Mouse (Mus musculus): Measurements from ENCODE around the gene Hist1h2be. TPM values are rescaled to one million over a fixed set of nuclear protein-coding genes. Genes with fewer than 3 reads are reported as not detected.
A peak's percentile ranks its signal among the peaks of the same experiment; 100 is the strongest.
"Not testable (repeated sequence)": the region's sequence is repeated elsewhere in the genome, so short reads cannot be mapped to it uniquely, and the experiment has no call there.

The Hist1h2be gene
- total RNA-seq, 2 experiments from 2014 or later, result 18.8 to 19.8 TPM

GRCm38 (mm10) chr13:23554925-23555838, 65.7 kb downstream of the Hist1h2be start:
- peak; percentile 86 for DNase-seq
- intact Hi-C loops (cut with DNase I), result no loop called here

- DNase-seq, result peak in 1 of 2 experiments; percentile 41
- intact Hi-C loops (cut with DNase I), result no loop called here
Observed at GRCm38 (mm10) chr13:23554393-23554792, 66.5 kb downstream of the Hist1h2be start.

- intact Hi-C loops (cut with DNase I), result no loop called here
- DNase-seq, result no peak
Observed at GRCm38 (mm10) chr13:23552962-23553361, 68.0 kb downstream of the Hist1h2be start, which contains the start of gene Hist1h1d. TSS of gene Hist1h1d (plus strand) at chr13:23553262.

GRCm38 (mm10) chr13:23551931-23552914, 68.7 kb downstream of the Hist1h2be start:
- intact Hi-C loops (cut with DNase I), result no loop called here
- peak in 1 of 2 experiments; percentile 6 for DNase-seq

DNA sequence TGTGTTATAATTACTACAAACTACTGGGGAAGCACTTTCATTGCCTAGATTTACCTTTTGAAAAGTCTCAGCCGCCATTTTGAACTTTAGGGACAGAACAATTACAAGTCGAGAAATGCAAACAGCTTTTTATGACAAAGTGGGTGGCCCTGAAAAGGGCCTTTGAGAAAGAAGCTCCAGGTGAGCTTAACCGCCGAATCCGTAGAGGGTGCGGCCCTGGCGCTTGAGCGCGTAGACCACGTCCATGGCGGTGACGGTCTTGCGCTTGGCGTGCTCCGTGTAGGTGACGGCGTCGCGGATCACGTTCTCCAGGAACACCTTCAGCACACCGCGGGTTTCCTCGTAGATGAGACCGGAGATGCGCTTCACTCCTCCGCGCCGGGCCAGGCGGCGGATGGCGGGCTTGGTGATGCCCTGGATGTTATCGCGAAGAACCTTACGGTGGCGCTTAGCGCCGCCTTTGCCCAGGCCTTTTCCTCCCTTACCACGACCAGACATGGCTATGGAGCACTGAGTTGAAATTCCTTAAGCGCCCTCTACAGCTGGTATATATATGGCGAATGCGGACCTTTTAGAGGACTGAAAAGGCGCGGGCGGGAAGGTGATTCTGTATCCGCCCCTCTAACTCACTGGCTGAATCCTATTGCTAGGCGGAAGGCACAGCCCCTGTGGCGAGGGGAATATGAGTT, 69.6 kb downstream of the Hist1h2be start, which contains the start of gene Hist1h4f:
Gene Hist1h4f (minus strand): TSS at position 503 of the 689 bp plus-strand sequence.
- DNase-seq, result peak; percentile 90 to 91
- intact Hi-C loops (cut with DNase I), result not testable (repeated sequence)

- intact Hi-C loops (cut with DNase I), result no loop called here
Observed at GRCm38 (mm10) chr13:23550761-23551145, 70.2 kb downstream of the Hist1h2be start.

GRCm38 (mm10) chr13:23546694-23547093, 74.2 kb downstream of the Hist1h2be start:
- DNase-seq, result no peak
- intact Hi-C loops (cut with DNase I), result no loop called here

More at GRCm38 (mm10) chr13:23550761-23551145, 70.2 kb downstream of the Hist1h2be start:
- peak in 1 of 2 experiments; percentile 4 for DNase-seq

DNA sequence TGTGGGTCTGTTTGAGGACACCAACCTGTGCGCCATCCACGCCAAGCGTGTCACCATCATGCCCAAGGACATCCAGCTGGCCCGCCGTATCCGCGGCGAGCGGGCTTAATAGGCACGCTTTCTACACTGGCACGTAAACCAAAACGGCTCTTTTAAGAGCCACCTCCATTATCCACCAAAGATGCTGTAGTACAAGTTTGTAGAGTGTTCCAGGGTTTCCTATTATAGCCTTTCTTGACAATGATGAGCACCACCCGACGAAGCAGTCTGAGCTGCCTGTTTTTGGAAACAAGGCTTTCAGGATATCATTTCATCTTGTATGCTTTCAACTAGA, 76.2 kb downstream of the Hist1h2be start:
- peak in 1 of 2 experiments; percentile 25 for DNase-seq
- intact Hi-C loops (cut with DNase I), result not testable (repeated sequence)

GRCm38 (mm10) chr13:23543965-23544786, 76.7 kb downstream of the Hist1h2be start, which contains the start of gene Hist1h3f:
TSS of gene Hist1h3f (plus strand) at chr13:23544052.
- intact Hi-C loops (cut with DNase I), result no loop called here
- DNase-seq, result peak; percentile 87 to 88

DNA sequence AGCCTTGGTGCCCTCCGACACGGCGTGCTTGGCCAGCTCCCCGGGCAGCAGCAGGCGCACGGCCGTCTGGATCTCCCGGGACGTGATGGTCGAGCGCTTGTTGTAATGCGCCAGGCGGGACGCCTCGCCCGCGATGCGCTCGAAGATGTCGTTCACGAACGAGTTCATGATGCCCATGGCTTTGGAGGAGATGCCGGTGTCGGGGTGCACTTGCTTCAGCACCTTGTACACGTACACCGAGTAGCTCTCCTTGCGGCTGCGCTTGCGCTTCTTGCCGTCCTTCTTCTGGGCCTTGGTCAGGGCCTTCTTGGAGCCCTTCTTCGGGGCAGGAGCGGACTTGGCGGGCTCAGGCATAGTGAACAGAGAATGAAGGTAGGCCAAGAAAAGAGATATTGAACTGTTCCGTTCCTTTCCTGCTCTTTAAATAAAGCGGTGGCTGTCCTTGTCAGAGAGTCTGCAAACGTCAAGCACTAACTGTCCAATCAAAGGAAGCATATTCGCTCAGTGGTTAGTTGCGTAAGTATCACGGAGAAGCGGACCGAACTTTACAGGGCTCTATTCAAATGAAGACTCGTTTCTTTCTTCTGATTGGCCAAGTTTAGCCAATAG, 77.8 kb downstream of the Hist1h2be start, which contains the start of gene Hist1h2bh:
Gene Hist1h2bh (minus strand): TSS at position 394 of the 609 bp plus-strand sequence.
- intact Hi-C loops (cut with DNase I), result not testable (repeated sequence)
- peak; percentile 85 to 86 for DNase-seq

DNA sequence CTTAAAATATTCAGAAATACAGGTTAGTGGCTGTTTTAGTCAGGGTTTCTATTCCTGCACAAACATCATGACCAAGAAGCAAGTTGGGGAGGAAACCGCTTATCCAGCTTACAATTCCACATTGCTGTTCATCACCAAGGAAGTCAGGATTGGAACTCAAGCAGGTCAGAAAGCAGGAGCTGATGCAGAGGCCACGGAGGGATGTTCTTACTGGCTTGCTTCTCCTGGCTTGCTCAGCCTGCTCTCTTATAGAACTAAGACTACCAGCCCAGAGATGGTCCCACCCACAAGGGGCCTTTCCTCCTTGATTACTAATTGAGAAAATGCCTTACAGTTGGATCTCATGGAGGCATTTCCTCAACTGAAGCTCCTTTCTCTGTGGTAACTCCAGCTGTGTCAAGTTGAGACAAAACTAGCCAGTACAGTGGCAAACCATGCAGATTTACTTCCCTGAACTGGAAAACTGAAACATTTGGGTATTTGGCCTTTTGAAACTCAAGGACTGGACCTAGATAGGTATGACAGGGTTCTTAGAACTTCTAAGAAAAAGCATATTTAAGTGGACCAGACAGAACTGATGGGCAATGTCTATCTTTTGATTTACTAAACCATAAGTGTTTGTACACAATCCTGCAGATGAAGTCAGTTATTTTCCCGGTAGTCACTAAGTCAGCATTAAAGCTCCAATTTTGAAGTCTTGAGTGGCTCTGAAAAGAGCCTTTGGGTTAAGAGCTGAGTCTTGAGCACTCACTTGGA, 78.5 kb downstream of the Hist1h2be start:
- DNase-seq; intact Hi-C loops (cut with DNase I): not testable (repeated sequence)

DNA sequence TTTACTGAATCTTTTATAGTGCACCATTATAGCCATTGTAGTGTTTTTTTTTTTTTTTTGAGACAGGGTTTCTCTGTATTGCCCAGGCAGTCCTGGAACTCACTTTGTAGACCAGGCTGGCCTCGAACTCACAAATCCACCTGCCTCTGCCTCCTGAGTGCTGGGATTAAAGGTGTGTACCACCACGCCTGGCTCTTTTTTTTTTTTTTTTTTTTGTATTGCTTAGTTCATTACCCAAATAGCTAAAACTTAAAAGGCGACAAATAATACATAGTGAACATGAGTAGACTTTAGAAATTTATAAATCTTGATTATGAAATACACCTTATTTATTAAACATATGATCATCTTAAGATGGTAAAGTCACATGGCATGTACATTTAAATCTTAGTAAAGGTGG, 79.4 kb downstream of the Hist1h2be start:
- no peak for DNase-seq

GRCm38 (mm10) chr13:23539821-23540220, 81.1 kb downstream of the Hist1h2be start:
- intact Hi-C loops (cut with DNase I), result loop anchor here (10.0 kb wide), 1 partner anchor 205 kb away; the partner anchor contains the start of genes Hist1h2bb and Hist1h3c

More for the DNA sequence above, 79.4 kb downstream of the Hist1h2be start:
- intact Hi-C loops (cut with DNase I), result no loop called here

DNA sequence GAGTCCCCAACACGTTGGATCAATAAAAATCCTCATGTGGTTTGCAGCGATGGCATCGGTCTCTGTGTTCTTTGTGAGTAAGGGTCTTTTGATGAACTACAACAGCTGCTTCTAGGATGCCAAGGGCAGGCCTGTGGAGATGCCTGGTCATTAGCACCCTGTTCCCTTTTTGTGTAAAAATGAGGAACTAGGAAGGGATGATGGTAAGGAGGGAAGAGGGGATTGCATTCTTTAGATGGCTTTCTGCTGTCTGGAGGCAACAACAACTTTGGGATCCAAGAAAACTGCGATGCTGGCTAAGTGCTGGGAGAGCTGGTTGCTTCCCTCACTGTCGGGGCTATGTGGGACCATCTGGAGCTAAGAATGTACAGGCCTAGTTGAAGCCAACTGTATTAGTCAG, 82.7 kb downstream of the Hist1h2be start:
- intact Hi-C loops (cut with DNase I), result loop anchor here (10.0 kb wide), 1 partner anchor 207 kb away; the partner anchor contains the start of genes Hist1h2bb and Hist1h3c
- DNase-seq, result no peak

More at GRCm38 (mm10) chr13:23539821-23540220, 81.1 kb downstream of the Hist1h2be start:
- DNase-seq, result not testable (repeated sequence)

DNA sequence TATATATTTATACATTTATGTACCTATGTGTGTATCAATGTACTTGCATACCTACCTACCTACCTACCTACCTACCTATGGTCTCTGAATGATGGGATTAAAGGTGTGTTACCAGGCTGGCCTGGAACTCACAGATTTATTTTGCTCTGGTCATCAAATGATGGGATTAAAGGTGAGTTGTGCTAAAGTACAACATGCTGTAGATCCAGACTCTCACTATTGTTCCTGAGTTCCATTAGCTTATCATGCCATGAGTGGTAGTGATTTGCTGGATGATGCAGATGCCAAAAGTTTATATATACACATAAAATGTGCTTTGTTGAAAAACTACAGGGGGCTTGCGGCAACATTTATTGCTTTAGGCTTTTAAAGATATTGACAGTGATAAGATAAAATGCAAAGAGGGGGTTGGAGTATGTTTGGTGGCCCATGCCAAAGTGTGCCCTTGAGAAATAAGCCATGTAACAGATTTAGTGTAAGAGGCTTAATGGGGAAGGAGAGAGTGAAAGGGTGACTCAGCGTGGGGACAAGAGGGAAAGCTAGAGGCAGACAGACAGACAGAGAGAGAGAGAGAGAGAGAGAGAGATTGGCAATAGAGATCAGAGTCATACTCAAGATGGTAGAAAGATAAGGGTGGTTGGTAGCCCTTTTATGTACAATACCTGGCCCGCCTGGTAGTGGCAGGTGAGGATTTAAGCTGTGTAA, 83.8 kb downstream of the Hist1h2be start:
- DNase-seq, result no peak
- intact Hi-C loops (cut with DNase I), result loop anchor here (10.0 kb wide), 1 partner anchor 208 kb away; the partner anchor contains the start of genes Hist1h2bb and Hist1h3c

- DNase-seq, result no peak
- intact Hi-C loops (cut with DNase I), result loop anchor here (10.0 kb wide), 1 partner anchor 209 kb away; the partner anchor contains the start of genes Hist1h2bb and Hist1h3c
Observed at GRCm38 (mm10) chr13:23536076-23536822, 84.7 kb downstream of the Hist1h2be start.

Data from heart, postnatal 10 days (tissue).